Mouse (Mus musculus): ENCODE measurements around the gene L2hgdh. TPM values are rescaled to one million over a fixed set of nuclear protein-coding genes. Genes with fewer than 3 reads are reported as not detected.

Gene L2hgdh
- polyA plus RNA-seq, 1 experiment from 2014 or later, result 18.4 TPM

- 1% methylated on average over 54 of the region's 54 CpGs for WGBS
- ATAC-seq (replicated peaks; ENCODE audit: extremely low read depth, insufficient read depth, low FRiP score), result peak; percentile 86
- peak overlapping the region; percentile 100 for H3K9ac ChIP-seq (ENCODE audit: low read length)
- H3K36me3 ChIP-seq (ENCODE audit: control insufficient read depth, insufficient read depth), result no peaks in the 10 kb centered on the region
- peaks cover 18% of the 10 kb centered on the region for H3K4me1 ChIP-seq (ENCODE audit: control insufficient read depth, insufficient read depth, low read length)
- no peaks in the 10 kb centered on the region for H3K9me3 ChIP-seq (replicated peaks; ENCODE audit: control insufficient read depth, low read length)
- H3K4me3 ChIP-seq (ENCODE audit: low read length), result peak overlapping the region; percentile 97
- H3K27me3 ChIP-seq (ENCODE audit: control insufficient read depth, insufficient read depth, low read length), result no peaks in the 10 kb centered on the region
- peak overlapping the region; percentile 98 for H3K27ac ChIP-seq (ENCODE audit: low read length)
- H3K4me2 ChIP-seq (ENCODE audit: low read depth, low read length), result peak overlapping the region; percentile 60
Measured at GRCm38 (mm10) chr12:69682065-69682787, 42.4 kb downstream of the L2hgdh start.

- Histone ChIP-seq H3K9me3 (replicated peaks; ENCODE audit: control insufficient read depth, low read length) (no peaks in the 10 kb centered on the region), H3K4me1 (ENCODE audit: control insufficient read depth, insufficient read depth, low read length) (peaks cover 18% of the 10 kb centered on the region), H3K4me2 (ENCODE audit: low read depth, low read length) (peak within 1 kb of the TSS; percentile 60), H3K27me3 (ENCODE audit: control insufficient read depth, insufficient read depth, low read length) (no peaks in the 10 kb centered on the region), H3K9ac (ENCODE audit: low read length) (peak within 1 kb of the TSS; percentile 100), H3K27ac (ENCODE audit: low read length) (peak within 1 kb of the TSS; percentile 98), H3K4me3 (ENCODE audit: low read length) (peak within 1 kb of the TSS; percentile 97), H3K36me3 (ENCODE audit: control insufficient read depth, insufficient read depth) (no peaks in the 10 kb centered on the region)
- ATAC-seq (replicated peaks; ENCODE audit: extremely low read depth, insufficient read depth, low FRiP score), result peak; percentile 73
- WGBS, result 0% methylated on average over 50 of the region's 85 CpGs
Measured at GRCm38 (mm10) chr12:69681566-69682061, 43.1 kb downstream of the L2hgdh start, which contains the start of gene Sos2. Sos2 (minus strand) TSS chr12:69681852.

- H3K36me3 ChIP-seq (ENCODE audit: control insufficient read depth, insufficient read depth), result no peaks in the 10 kb centered on the region
- H3K4me2 ChIP-seq (ENCODE audit: low read depth, low read length), result peak overlapping the region; percentile 60
- no peaks in the 10 kb centered on the region for H3K27me3 ChIP-seq (ENCODE audit: control insufficient read depth, insufficient read depth, low read length)
- H3K9ac ChIP-seq (ENCODE audit: low read length), result peak overlapping the region; percentile 100
- H3K4me1 ChIP-seq (ENCODE audit: control insufficient read depth, insufficient read depth, low read length), result peaks cover 18% of the 10 kb centered on the region
- ATAC-seq (replicated peaks; ENCODE audit: extremely low read depth, insufficient read depth, low FRiP score), result peak; percentile 55
- peak overlapping the region; percentile 98 for H3K27ac ChIP-seq (ENCODE audit: low read length)
- peak overlapping the region; percentile 97 for H3K4me3 ChIP-seq (ENCODE audit: low read length)
- no peaks in the 10 kb centered on the region for H3K9me3 ChIP-seq (replicated peaks; ENCODE audit: control insufficient read depth, low read length)
- WGBS, result 1% methylated on average over 56 of the region's 56 CpGs
Measured at GRCm38 (mm10) chr12:69680635-69681565, 43.8 kb downstream of the L2hgdh start.

GRCm38 (mm10) chr12:69676157-69676556 is 48.5 kb downstream of the L2hgdh start:
- ATAC-seq (replicated peaks; ENCODE audit: extremely low read depth, insufficient read depth, low FRiP score), result no peak
- H3K27me3 ChIP-seq (ENCODE audit: control insufficient read depth, insufficient read depth, low read length), result no peaks in the 10 kb centered on the region
- WGBS, result 79% methylated on average over 4 of the region's 4 CpGs
- no peak overlapping the region for H3K27ac ChIP-seq (ENCODE audit: low read length)
- no peak overlapping the region for H3K4me2 ChIP-seq (ENCODE audit: low read depth, low read length)
- no peak overlapping the region for H3K4me3 ChIP-seq (ENCODE audit: low read length)
- no peak overlapping the region for H3K9ac ChIP-seq (ENCODE audit: low read length)
- H3K4me1 ChIP-seq (ENCODE audit: control insufficient read depth, insufficient read depth, low read length), result peaks cover 21% of the 10 kb centered on the region
- H3K9me3 ChIP-seq (replicated peaks; ENCODE audit: control insufficient read depth, low read length), result no peaks in the 10 kb centered on the region
- H3K36me3 ChIP-seq (ENCODE audit: control insufficient read depth, insufficient read depth), result no peaks in the 10 kb centered on the region

GRCm38 (mm10) chr12:69674576-69675537 is 49.8 kb downstream of the L2hgdh start:
- H3K4me1 ChIP-seq (ENCODE audit: control insufficient read depth, insufficient read depth, low read length), result peaks cover 13% of the 10 kb centered on the region
- no peaks in the 10 kb centered on the region for H3K9me3 ChIP-seq (replicated peaks; ENCODE audit: control insufficient read depth, low read length)
- no peak for ATAC-seq (replicated peaks; ENCODE audit: extremely low read depth, insufficient read depth, low FRiP score)
- H3K36me3 ChIP-seq (ENCODE audit: control insufficient read depth, insufficient read depth), result no peaks in the 10 kb centered on the region
- 74% methylated on average over 10 of the region's 10 CpGs for WGBS
- no peaks in the 10 kb centered on the region for H3K27me3 ChIP-seq (ENCODE audit: control insufficient read depth, insufficient read depth, low read length)
- H3K4me2 ChIP-seq (ENCODE audit: low read depth, low read length), result no peak overlapping the region
- no peak overlapping the region for H3K27ac ChIP-seq (ENCODE audit: low read length)
- no peak overlapping the region for H3K9ac ChIP-seq (ENCODE audit: low read length)
- no peak overlapping the region for H3K4me3 ChIP-seq (ENCODE audit: low read length)

- no peaks in the 10 kb centered on the region for H3K9me3 ChIP-seq (replicated peaks; ENCODE audit: control insufficient read depth, low read length)
- no peaks in the 10 kb centered on the region for H3K36me3 ChIP-seq (ENCODE audit: control insufficient read depth, insufficient read depth)
- H3K4me3 ChIP-seq (ENCODE audit: low read length), result no peak overlapping the region
- no peak for ATAC-seq (replicated peaks; ENCODE audit: extremely low read depth, insufficient read depth, low FRiP score)
- no peak overlapping the region for H3K27ac ChIP-seq (ENCODE audit: low read length)
- WGBS, result 59% methylated on average over 1 of the region's 1 CpGs
- peaks cover 11% of the 10 kb centered on the region for H3K4me1 ChIP-seq (ENCODE audit: control insufficient read depth, insufficient read depth, low read length)
- H3K9ac ChIP-seq (ENCODE audit: low read length), result no peak overlapping the region
- no peaks in the 10 kb centered on the region for H3K27me3 ChIP-seq (ENCODE audit: control insufficient read depth, insufficient read depth, low read length)
- H3K4me2 ChIP-seq (ENCODE audit: low read depth, low read length), result no peak overlapping the region
Measured at GRCm38 (mm10) chr12:69674176-69674575, 50.5 kb downstream of the L2hgdh start.

GRCm38 (mm10) chr12:69666721-69667120 is 58.0 kb downstream of the L2hgdh start:
- no peak for ATAC-seq (replicated peaks; ENCODE audit: extremely low read depth, insufficient read depth, low FRiP score)
- Histone ChIP-seq H3K27me3 (ENCODE audit: control insufficient read depth, insufficient read depth, low read length) (no peaks in the 10 kb centered on the region), H3K27ac (ENCODE audit: low read length) (no peak overlapping the region), H3K4me1 (ENCODE audit: control insufficient read depth, insufficient read depth, low read length) (no peaks in the 10 kb centered on the region), H3K9ac (ENCODE audit: low read length) (no peak overlapping the region), H3K4me3 (ENCODE audit: low read length) (no peak overlapping the region), H3K4me2 (ENCODE audit: low read depth, low read length) (no peak overlapping the region), H3K9me3 (replicated peaks; ENCODE audit: control insufficient read depth, low read length) (no peaks in the 10 kb centered on the region), H3K36me3 (ENCODE audit: control insufficient read depth, insufficient read depth) (no peaks in the 10 kb centered on the region)
- WGBS, result 81% methylated on average over 5 of the region's 5 CpGs

- no peaks in the 10 kb centered on the region for H3K4me1 ChIP-seq (ENCODE audit: control insufficient read depth, insufficient read depth, low read length)
- H3K9me3 ChIP-seq (replicated peaks; ENCODE audit: control insufficient read depth, low read length), result no peaks in the 10 kb centered on the region
- 97% methylated on average over 5 of the region's 5 CpGs for WGBS
- H3K27ac ChIP-seq (ENCODE audit: low read length), result no peak overlapping the region
- no peak for ATAC-seq (replicated peaks; ENCODE audit: extremely low read depth, insufficient read depth, low FRiP score)
- no peak overlapping the region for H3K4me2 ChIP-seq (ENCODE audit: low read depth, low read length)
- H3K9ac ChIP-seq (ENCODE audit: low read length), result no peak overlapping the region
- no peak overlapping the region for H3K4me3 ChIP-seq (ENCODE audit: low read length)
- no peaks in the 10 kb centered on the region for H3K27me3 ChIP-seq (ENCODE audit: control insufficient read depth, insufficient read depth, low read length)
- no peaks in the 10 kb centered on the region for H3K36me3 ChIP-seq (ENCODE audit: control insufficient read depth, insufficient read depth)
Measured at GRCm38 (mm10) chr12:69661658-69662057, 63.0 kb downstream of the L2hgdh start.

Data from heart, embryonic 16.5 days (tissue).